In the genomic region with DNA sequence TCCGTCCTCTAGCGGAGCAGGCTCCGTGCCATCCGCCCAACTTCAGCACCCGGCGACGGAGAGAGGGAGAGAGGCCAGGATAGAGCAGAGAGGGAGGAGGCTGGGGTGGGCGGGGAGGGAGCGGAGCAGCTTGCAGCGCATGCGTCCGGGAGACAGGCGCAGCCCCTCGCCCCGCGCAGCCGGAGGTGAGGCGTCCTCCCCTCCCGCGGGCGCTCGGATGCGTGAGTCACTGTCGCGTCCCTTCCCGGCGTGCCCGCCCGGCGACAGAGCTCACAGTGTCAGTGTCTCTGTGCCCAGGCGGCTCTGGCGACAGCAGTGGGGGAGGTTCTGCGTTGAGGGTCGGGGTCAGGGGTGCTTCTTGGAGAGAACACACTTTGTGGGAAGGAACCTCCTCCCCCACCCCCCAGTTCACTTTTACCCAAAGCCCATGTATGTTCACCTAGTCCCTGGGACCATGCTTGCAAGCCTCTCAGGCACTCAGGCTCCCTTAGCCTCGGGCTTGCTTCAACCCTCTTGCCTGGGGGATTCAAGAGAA, we compare ENCODE assay signal across 8 mouse cellular contexts. TPM values are rescaled to one million over a fixed set of nuclear protein-coding genes. Genes with fewer than 3 reads are reported as not detected.
DNase-seq lines count a peak whose midpoint lies in the region; ATAC-seq and TF ChIP-seq lines count a peak whose summit lies in the region.

A gene (minus strand): TSS at position 107 of the 535 bp plus-strand sequence.

- peak; percentile 44; the same call in 1 of the 2 replicates for TF ChIP-seq POLR2A in brain, embryonic 14.5 days (IDR thresholded peaks at IDR 0.05; ENCODE audit: borderline replicate concordance, extremely low read depth, insufficient read depth, insufficient read length, poor library complexity, severe bottlenecking)

- no peaks in the 10 kb centered on the region for H3K36me3 ChIP-seq in ES-E14 (ENCODE audit: control insufficient read depth, insufficient read depth, low read length, poor library complexity, severe bottlenecking)
- H3K36me3 ChIP-seq in forebrain, embryonic 10.5 days (replicated peaks): no peaks in the 10 kb centered on the region
- no peaks in the 10 kb centered on the region for H3K36me3 ChIP-seq in heart, embryonic 15.5 days

- H3K4me3 ChIP-seq in ES-E14 (ENCODE audit: insufficient read depth in 1 of 2, low read depth in 1 of 2, low read length in 2 of 2, poor library complexity in 1 of 2, severe bottlenecking in 1 of 2): peak within 1 kb of the TSS; percentile 71 to 80
- H3K4me3 ChIP-seq in forebrain, embryonic 10.5 days: peak within 1 kb of the TSS; percentile 78
- H3K4me3 ChIP-seq in heart, embryonic 15.5 days: peak within 1 kb of the TSS; percentile 60

- H3K9me3 ChIP-seq in ES-E14 (ENCODE audit: control insufficient read depth, insufficient read depth, low read depth, low read length): no peaks in the 10 kb centered on the region
- no peaks in the 10 kb centered on the region for H3K9me3 ChIP-seq in forebrain, embryonic 10.5 days
- H3K9me3 ChIP-seq in heart, embryonic 15.5 days (replicated peaks): no peaks in the 10 kb centered on the region

- TF ChIP-seq CTCF in brain, embryonic 14.5 days (IDR thresholded peaks at IDR 0.05; ENCODE audit: borderline replicate concordance, extremely low read depth, insufficient read depth, insufficient read length): no peak

- in situ Hi-C loops in ES-E14 (cut with MboI; ENCODE audit: low sequenced_read_pairs in 2 of 2, unreplicated experiment in 2 of 2): no loop called here

- peak within 1 kb of the TSS; percentile 47 for H3K9ac ChIP-seq in ES-E14 (ENCODE audit: insufficient read depth, low read depth, low read length, poor library complexity, severe bottlenecking)
- H3K9ac ChIP-seq in heart, embryonic 15.5 days: peak within 1 kb of the TSS; percentile 41

- H3K27me3 ChIP-seq in forebrain, embryonic 10.5 days (ENCODE audit: poor library complexity, severe bottlenecking): peaks cover 32% of the 10 kb centered on the region
- peaks cover 20% of the 10 kb centered on the region for H3K27me3 ChIP-seq in heart, embryonic 15.5 days

- no peak within 1 kb of the TSS for H3K27ac ChIP-seq in ES-E14 (ENCODE audit: insufficient read depth, low read depth, low read length, poor library complexity, severe bottlenecking)
- peak within 1 kb of the TSS; percentile 81 for H3K27ac ChIP-seq in forebrain, embryonic 10.5 days
- no peak within 1 kb of the TSS for H3K27ac ChIP-seq in heart, embryonic 15.5 days

- peak; percentile 80 for ATAC-seq in heart, embryonic 15.5 days (replicated peaks; ENCODE audit: insufficient number of reproducible peaks, insufficient read depth, low FRiP score, low read depth)

- peak within 1 kb of the TSS; percentile 97 for H3K4me2 ChIP-seq in heart, embryonic 15.5 days

- H3K4me1 ChIP-seq in ES-E14 (ENCODE audit: control insufficient read depth in 2 of 2, insufficient read depth in 2 of 2, low read length in 2 of 2, poor library complexity in 1 of 2): peaks cover 0 to 3% of the 10 kb centered on the region in 2 experiments; a peak in 1 of 4 replicates
- H3K4me1 ChIP-seq in forebrain, embryonic 10.5 days: peaks cover 19% of the 10 kb centered on the region
- peaks cover 18% of the 10 kb centered on the region for H3K4me1 ChIP-seq in heart, embryonic 15.5 days (replicated peaks)

- peak; percentile 56 for DNase-seq in ES-E14 (ENCODE audit: low read depth, low spot score)
- peak; percentile 93 for DNase-seq in brain, embryonic 14.5 days (ENCODE audit: low read depth)
- DNase-seq in forebrain, embryonic 10.5 days (ENCODE audit: extremely low spot score, low spot score): peak; percentile 71
- DNase-seq in layer of hippocampus, postnatal 25 days (ENCODE audit: extremely low spot score in 1 of 2, low spot score in 1 of 2): peak; percentile 57 to 58
- DNase-seq in lung, postnatal 14 days: peak; percentile 25
- peak; percentile 69 to 75 for DNase-seq in right cerebral cortex, postnatal 36 days (ENCODE audit: low spot score in 2 of 2)
- DNase-seq in spleen, adult 18-20 months: no peak

- WGBS in forebrain, embryonic 10.5 days: under 1% methylated on average over 32 of the region's 35 CpGs
- WGBS in heart, embryonic 15.5 days: under 1% methylated on average over 33 of the region's 35 CpGs

TF ChIP-seq in ES-E14, 5 proteins besides CTCF, POLR2A, EP300 and RAD21:
- TF ChIP-seq ZNF384 (IDR thresholded peaks at IDR 0.05; ENCODE audit: low read depth, low read length) (no peak), HCFC1 (IDR thresholded peaks at IDR 0.05; ENCODE audit: borderline replicate concordance, insufficient read depth, low read length) (no peak), MAFK (IDR thresholded peaks at IDR 0.05; ENCODE audit: insufficient read depth, low read depth, low read length) (no peak), ZC3H11A (IDR thresholded peaks at IDR 0.05; ENCODE audit: borderline replicate concordance, low read depth, low read length) (no peak), CHD2 (IDR thresholded peaks at IDR 0.05; ENCODE audit: low read depth, low read length) (no peak)

RNA-seq across cellular contexts. Expression of the gene that starts here (rescaled TPM):
- total RNA-seq in ES-E14 (2012; rRNA removed): 0.42 and 0.85 TPM in 2 replicates
- polyA plus RNA-seq in brain, embryonic 14.5 days (2012; rRNA removed): 7.8 and 11.1 TPM in 2 replicates
- 0.73 and 1.2 TPM in 2 replicates for polyA plus RNA-seq in forebrain, embryonic 10.5 days (2016; fragmentation: Nextera tagmentation; extraction: Ambion mirVana)
- 0.77 and 1.1 TPM in 2 replicates for polyA plus RNA-seq in heart, embryonic 15.5 days (2015; fragmentation: Nextera tagmentation; extraction: Ambion mirVana)
- 10 to 100 TPM; 32.1 to 34.4 TPM for total RNA-seq in layer of hippocampus, postnatal 25 days (2021)

Comparison
In these comparisons a context has a peak if more than half of its experiments do, and no peak if none do; other contexts are left out.
1. RNA of the gene that starts here (total RNA-seq): 32.1 to 34.4 TPM in layer of hippocampus, postnatal 25 days; 0.42 to 0.85 TPM in ES-E14; every median in the first group is over 10 times any median in the second.
2. Peak in DNase-seq, H3K4me3 ChIP-seq and H3K9ac ChIP-seq in ES-E14; RNA of the gene not detected or under 1 TPM.
3. DNase-seq: peak in brain, embryonic 14.5 days (single experiment), forebrain, embryonic 10.5 days (single experiment), layer of hippocampus, postnatal 25 days (2 of 2), lung, postnatal 14 days (single experiment) and right cerebral cortex, postnatal 36 days (2 of 2); none in spleen, adult 18-20 months (0 of 2).
4. Peak in every context shown above with its lines, with median percentiles within 50 percentile points of each other: H3K4me3 ChIP-seq.